Mouse (Mus musculus) heart, postnatal 36 days (tissue): Measurements from ENCODE around the gene Cipc. TPM values are rescaled to one million over a fixed set of nuclear protein-coding genes. Genes with fewer than 3 reads are reported as not detected.

Experiments used
- total RNA-seq, 2 experiments: library from RNA; stranded (reverse); gene quantifications; 2 replicates each; pipeline ENCODE4 v1.2.3; 2021

Cipc gene
- total RNA-seq, 2 experiments from 2014 or later, result 46.4 to 48.4 TPM

Other genes with a start within 250 kb of the Cipc start
- gene Angel1, start 220.6 kb upstream of the Cipc start, total RNA-seq, result 1 to 10 TPM; 3.2 to 4.4 TPM
- not detected for gene Lrrc74a, start 212.7 kb upstream of the Cipc start, total RNA-seq
- 10 to 100 TPM; 36.1 to 37.0 TPM for gene Irf2bpl, start 62.2 kb upstream of the Cipc start, total RNA-seq
- gene Zdhhc22, start 43.4 kb downstream of the Cipc start, total RNA-seq, result not detected
- gene Tmem63c, start 74.3 kb downstream of the Cipc start, total RNA-seq, result under 1 TPM in 1 of 2 experiments, not detected in 1; 0.25 TPM
- gene Ngb, start 155.5 kb downstream of the Cipc start, total RNA-seq, result not detected
- 10 to 100 TPM; 47.6 TPM for gene Gstz1, start 200.1 kb downstream of the Cipc start, total RNA-seq
- gene Pomt2, start 200.9 kb downstream of the Cipc start, total RNA-seq, result 10 to 100 TPM; 10.3 to 10.9 TPM